Mouse (Mus musculus): ENCODE results near the gene Dolk. TPM values are rescaled to one million over a fixed set of nuclear protein-coding genes. Genes with fewer than 3 reads are reported as not detected.

The Dolk gene
- total RNA-seq, 2 experiments from 2014 or later: 40.8 to 41.6 TPM

DNA sequence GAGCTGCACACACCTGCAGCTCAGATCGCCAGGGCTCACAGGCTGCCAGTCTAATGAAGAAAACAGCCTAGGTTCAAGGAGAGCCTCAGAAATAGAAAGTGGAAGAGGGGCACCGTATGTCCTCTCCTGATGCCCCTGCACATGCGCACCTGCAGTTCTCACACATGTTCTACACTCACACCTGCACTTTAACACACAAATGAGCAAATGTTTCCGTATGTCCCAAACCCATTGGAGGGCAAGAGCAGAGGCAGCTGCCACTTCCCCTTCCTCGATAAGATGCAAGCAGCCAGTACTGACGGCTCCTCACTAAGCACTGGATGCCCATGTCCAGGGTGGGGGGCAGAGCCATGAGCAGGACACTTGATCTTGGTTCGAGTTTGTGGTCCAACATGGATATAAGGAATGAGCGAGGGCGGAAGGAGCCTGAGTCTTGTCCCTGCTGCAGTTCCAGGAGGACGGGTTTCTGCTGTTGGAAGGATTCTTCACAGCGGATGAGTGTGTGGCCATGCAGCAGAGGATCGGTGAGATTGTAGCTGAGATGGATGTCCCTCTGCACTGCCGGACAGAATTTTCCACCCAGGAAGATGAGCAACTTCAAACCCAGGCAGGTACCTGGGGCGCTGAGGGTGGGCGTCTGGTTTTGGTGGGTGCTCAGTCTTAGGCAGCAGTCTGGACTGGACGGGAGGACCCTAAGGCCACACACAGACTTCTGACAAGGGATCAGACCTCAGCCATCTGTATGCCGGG is 16.7 kb downstream of the Dolk start:
- no peak for DNase-seq (ENCODE audit: low spot score in 2 of 2)

DNA sequence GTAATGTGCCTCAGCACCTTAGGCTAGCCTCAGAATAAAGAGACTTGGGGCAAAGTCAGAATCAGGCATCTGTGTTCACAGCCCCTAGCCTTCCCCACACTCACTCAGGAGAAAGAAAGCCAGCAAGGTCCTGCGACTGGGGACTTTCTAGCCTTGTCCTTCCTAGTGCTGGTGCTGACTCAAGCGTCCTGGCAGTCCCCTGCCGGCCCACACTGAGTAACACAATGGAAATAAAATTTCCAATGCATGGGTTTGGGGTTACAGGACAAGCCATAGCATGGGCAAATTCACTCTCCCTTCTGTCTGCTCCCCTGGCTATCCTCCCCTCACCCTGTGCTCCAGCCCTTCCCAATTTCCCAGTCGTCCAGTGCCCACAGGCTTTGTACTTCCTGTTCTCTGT is 17.8 kb downstream of the Dolk start:
- no peak for DNase-seq (ENCODE audit: low spot score in 2 of 2)

DNA sequence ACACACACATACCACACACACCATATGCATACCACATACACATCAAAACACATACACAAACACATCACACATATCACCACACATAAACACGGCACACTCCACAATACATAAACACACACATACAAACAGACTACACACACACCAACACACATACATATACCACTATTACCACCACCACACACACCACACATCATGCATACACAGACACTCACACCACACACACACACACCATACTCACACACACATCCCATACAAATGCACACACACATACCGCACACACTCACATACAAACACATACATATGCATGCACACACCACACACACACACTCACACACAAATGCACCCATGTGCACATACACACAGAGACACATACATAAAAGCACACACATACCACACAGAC is 18.7 kb downstream of the Dolk start:
- DNase-seq (ENCODE audit: low spot score in 2 of 2): no peak

DNA sequence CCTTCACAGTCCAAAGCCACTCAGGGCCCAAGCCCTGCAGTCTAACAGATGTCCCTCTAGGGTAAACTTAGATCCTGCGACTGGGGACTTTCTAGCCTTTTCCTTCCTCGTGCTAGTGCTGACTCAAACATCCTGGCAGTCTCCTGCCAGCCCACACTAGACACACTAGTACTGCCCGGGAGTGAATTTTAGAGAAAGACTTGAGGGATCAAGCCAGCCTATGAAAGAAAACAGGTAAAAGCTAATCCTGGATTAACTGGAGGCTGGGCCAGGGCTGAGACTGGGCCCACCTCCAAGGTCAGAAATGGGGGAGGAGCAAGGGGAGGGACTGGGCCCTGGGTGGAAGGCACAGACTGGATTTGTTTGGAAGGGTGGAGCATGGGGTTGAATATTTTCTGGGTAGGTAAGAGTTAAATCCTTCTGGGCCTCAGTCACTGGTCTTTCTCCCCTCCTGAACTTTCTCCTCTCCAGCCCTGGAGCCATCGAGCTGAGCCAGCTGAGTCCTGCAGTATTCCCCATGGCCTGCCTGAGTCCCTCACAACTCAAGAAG is 19.7 kb downstream of the Dolk start:
- peak; percentile 54 to 62 for DNase-seq (ENCODE audit: low spot score in 2 of 2)

DNA sequence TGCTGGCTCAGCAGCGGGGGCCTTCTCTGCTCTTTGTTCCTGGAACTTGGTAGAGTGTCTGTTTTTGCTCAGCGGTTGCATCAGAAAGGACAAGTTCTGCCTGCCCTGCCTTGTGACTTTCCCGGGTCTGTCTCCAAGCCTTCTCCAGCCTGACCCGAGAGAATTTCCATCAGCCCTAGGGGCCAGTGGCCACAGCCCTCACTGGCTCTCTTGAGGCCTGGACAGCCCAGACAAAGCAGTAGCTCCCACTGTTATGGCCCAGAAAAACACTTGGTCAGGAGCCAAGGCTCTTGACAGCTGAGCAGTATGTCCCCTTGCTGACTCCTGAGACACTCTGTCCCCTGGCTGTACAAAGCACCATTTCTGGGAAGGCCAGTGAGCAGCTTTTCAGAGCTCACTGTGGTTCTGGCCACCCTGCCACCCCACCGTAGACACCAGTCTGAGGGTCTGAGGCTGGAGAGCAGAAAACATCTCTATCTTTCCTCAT is 20.3 kb downstream of the Dolk start, which contains the start of gene Phyhd1:
Gene Phyhd1, plus strand, starts transcription at position 437 of the 487 bp plus-strand sequence.
- peak in 1 of 2 experiments; percentile 55 for DNase-seq (ENCODE audit: low spot score in 2 of 2)

DNA sequence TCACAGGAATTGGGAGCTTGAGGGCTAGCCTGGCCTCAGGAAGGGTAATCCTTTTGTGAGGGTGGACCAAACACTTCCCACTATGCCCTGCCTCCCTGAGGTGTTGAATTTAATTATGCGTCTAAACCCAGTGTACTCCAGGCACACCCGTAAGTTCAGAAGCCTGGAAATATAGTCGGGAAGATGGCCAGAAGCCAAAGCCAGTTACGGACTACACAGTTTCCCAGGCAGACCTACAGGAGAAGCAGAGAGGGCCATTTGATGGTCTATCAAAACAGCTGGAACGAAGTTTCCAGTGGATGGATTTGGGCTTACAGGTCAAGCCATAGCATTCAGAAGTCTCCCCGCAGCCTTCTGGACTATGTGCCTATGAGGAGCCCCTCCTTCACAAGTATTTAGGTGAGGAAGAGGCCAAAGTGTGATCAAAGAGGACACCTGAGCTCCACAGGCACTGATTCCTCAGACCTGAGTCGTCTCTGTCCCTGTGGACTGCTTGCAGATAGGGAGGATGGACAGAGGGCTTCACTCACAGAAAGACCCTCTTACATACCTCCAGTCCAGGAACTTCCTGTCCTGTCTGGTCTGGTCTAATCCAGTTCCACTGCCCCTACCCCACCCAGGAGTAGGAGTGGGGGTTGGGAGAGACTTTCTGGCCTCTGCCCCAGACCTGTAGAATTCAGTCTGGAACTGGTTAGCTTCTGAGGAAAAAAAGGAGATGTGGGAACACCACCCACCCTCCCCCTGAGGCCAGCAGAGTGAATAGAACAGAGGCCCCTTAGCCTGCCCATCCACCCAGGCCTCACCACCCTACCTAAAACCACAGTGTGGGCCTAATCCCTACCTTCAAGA is 21.2 kb downstream of the Dolk start:
- DNase-seq (ENCODE audit: low spot score in 2 of 2): no peak

DNA sequence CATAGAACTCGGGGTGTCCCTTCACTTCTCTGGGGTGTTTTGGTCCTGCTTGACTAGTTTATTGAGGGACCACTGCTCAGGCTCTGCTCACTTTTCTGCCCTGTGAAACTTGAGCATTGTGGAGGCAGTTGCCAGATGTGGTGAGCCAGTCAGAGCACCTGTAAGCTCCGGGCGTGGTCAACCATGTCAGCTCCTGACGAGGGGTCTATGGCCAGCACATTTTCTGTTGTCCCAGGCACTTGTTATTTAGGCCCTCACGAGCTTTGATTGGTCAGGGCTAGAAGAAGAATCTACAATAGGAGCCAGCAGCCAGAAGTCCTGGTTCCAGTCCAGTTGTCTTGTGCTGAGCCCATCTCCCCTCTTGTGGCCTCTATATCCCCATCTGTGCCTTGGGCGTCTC is 22.3 kb downstream of the Dolk start:
- DNase-seq (ENCODE audit: low spot score in 2 of 2): no peak

DNA sequence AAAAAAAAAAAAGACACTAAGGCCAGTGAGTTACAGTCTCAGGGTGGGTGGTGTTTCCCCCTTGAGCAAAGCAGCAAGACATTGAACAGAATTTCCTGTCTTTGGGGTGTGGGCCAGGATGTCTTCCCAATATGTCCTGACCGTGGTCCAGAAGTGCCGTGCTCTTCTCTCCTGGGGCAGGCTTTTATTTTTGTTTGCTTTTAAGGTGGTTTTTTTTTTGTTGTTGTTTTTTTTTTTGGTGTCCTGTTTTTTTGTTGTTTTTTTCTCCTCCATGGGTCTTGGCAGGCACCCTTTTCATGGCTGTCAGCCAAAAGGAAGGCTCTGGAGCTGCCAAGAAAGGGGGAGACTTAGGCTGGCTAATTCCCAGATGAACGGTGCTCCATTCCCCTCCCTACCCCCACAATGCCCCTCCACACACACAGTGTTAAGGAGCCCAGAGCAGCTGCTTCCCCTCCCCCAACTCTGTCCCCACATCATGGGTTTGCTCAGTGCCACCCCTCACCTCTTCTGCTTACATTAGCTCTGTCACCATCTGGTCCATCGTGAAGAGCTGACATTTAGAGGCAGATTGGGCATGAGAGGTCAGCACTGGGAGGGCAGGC is 23.2 kb downstream of the Dolk start:
- DNase-seq (ENCODE audit: low spot score in 2 of 2): no peak

DNA sequence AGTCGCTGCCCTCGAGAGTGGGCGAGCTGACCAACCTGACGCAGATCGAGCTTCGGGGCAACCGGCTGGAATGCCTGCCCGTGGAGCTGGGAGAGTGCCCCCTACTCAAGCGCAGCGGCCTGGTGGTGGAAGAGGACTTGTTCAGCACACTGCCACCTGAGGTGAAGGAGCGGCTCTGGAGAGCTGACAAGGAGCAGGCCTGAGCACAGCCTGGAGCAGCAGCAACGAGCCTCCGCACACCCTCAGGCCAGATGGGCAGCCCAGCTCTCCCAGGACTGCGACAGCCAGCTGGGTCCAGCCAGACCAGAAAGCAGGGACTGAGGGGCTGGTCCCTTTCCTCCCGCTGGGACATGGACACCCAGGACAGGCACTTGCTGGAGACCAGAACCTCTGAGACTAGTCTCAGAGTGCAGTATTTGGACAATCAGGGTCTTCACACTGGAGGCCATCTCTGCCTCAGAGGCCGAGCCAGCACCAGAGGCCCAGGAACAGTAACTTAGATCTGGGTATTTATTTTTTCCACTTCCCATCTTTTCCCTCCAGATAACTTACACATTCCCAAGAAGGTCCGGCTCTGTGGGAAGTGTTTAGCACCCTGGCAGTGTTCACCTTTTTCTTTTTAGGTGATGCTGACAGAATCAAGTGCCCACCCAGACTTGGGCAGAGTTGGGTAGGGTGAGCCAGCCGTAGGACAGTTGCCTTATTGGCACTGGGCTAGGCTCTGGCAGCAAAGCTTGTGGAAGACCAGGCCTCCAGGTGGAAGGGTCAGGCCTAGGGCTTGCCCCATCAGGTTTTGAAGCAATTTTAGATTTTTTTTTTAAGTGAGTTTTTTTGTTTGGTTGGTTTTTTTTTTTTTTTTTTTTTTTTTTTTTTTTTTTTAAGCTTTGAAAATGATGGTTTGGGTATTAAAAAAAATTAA is 24.0 kb downstream of the Dolk start:
- no peak for DNase-seq (ENCODE audit: low spot score in 2 of 2)

DNA sequence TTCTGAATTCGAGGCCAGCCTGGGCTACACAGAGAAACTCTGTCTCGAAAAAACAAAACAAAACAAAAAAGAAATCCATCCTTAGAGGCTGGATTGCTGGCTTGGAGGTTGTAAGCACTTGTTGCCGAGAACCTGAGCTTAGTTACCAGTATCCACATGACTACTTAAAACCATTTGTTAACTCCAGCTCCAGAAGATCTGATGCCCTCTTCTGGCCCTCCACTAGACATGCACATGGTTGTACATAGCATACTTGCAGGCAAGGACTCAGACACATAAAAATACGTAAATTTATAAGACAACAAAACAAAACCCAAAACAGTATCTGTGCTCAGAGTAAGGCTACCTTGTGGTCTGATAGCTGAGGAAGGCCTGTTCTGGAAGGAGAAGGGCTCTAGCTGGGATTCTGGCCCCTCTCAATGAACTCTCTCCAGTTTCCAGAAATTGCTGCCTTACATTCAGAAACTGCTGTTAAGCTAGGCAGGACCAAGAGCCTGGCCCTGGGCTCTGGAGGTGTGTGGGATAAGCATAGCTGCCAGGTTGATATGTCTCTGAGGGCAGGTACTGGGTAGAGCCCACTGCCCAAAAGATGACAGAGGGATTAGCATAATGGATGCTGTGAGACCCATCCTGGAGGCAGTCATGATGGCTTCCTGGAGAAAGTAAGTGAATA is 24.9 kb downstream of the Dolk start:
- DNase-seq (ENCODE audit: low spot score in 2 of 2): no peak

DNA sequence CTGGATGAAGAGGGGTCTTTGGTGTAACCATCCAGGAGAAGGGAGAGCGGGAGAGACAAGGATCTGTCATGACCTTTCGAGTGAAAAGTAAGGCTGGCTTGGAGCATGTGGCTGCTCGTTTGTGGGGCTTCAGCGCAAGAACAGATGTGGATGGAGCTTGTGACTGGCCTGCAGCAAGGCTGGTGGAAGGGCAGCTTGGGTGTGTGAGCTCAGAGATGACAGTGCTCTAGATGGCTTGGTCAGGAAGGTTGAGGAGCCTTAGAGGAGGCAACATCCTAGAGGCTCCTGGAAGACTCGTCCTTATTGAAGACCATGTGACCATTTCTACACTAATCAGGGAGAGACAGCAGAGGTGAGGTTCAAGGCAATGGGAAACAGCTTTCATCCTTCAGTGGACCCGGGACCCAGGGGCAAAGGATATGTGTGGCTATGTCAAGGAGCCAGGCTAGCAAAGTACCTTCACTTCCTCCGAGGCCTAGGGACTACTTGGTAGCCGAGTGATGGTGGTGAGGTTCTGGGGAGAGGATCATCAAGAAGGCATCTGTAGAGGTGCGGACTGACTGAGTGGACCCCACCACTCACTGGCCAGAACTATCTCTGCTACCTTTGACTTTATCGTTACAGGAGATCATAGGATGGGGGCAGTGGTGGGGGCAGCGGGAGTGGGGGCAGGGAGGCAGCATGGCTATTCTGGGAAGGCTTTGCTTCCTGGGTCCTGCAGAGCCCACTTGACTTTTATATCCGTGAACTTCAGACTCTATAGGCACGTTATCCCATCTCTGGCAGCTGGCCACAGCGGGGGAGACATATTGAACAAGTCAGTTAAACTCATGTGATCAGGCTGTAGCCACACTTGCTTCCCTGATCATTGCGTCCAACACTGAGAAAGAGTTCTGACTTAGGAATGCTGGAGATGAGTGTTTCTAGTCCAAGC is 26.7 kb downstream of the Dolk start:
- no peak for DNase-seq (ENCODE audit: low spot score in 2 of 2)

DNA sequence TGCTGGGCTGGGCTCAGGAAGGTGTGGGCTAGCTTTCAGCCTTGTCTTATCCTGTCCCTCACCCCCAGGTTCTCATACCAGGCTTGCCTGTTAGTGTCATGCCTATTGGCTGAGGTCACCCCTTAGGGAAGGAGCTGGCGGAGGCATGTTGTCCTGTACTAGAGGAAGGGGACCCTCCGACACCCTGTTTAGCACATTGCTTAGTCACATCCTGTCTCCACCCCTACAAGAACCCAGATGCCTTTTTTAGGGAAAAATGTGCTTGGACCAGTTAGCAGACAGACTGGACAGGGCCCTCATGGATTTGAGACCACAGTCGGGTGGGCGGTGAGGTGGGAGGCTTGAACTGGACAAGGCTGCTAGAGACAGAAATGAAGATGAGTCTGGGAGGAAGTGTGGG is 27.5 kb downstream of the Dolk start:
- DNase-seq (ENCODE audit: low spot score in 2 of 2): no peak

DNA sequence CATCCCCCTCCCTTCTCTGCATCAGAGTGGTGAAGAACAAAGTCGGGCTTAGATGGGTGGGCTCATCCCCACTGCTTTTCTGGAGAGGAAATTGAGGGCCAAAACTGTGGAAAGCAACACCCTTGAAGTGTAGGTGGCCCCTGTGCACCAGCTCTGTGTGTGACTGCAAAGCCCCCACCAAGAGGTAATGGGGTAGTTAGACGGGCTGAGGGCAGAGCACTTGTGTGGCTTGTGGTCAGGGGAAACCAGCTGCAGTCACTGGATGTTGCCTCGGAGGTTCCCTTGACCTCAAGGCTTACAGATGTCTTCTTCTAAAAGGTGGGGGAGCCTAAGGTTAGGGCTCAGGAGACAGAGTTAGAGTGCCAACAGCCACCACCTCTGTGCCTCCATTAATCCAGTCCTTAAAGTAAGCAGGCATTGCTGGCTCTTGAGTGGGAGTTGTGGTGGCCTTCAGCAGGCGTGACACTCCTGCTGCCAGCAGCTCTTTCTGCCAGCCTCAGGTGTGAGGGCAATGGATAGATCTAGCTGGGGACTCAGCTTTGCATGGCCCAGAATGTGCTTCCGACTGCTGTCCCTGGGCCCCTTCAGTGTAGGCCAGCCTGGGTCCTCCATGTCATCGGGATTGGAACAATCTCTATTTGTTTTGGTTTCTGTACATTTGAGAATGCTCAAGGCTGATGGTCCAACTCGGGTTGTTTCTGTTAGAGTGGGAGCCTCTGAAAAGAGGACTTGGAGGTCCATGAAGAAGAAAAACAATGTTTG is 28.3 kb downstream of the Dolk start:
- no peak for DNase-seq (ENCODE audit: low spot score in 2 of 2)

DNA sequence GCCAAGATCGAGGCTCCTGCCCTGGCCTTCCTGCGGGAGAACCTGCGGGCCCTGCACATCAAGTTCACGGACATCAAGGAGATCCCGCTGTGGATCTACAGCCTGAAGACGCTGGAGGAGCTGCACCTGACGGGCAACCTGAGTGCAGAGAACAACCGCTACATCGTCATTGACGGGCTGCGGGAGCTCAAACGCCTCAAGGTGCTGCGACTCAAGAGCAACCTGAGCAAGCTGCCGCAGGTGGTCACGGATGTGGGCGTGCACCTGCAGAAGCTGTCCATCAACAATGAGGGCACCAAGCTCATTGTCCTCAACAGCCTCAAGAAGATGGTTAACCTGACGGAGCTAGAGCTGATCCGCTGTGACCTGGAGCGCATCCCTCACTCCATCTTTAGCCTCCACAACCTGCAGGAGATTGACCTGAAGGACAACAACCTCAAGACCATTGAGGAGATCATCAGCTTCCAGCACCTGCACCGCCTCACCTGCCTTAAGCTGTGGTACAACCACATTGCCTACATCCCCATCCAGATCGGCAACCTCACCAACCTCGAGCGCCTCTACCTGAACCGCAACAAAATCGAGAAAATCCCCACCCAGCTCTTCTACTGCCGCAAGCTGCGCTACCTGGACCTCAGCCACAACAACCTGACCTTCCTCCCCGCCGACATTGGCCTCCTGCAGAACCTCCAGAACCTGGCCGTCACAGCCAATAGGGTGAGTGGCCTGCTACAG is 29.4 kb downstream of the Dolk start:
- DNase-seq (ENCODE audit: low spot score in 2 of 2): no peak

DNA sequence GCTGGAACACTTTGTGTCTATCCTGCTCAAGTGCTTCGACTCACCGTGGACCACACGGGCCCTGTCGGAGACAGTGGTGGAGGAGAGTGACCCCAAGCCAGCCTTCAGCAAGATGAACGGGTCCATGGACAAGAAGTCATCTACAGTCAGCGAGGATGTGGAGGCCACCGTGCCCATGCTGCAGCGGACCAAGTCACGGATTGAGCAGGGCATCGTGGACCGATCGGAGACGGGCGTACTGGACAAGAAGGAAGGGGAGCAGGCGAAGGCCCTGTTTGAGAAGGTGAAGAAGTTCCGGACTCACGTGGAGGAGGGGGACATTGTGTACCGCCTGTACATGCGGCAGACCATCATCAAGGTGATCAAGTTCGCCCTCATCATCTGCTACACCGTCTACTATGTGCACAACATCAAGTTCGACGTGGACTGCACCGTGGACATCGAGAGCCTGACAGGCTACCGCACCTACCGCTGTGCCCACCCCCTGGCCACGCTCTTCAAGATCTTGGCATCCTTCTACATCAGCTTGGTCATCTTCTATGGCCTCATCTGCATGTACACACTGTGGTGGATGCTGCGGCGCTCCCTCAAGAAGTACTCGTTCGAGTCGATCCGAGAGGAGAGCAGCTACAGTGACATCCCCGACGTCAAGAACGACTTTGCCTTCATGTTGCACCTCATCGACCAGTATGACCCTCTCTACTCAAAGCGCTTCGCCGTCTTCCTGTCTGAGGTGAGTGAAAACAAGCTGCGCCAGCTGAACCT is 30.3 kb downstream of the Dolk start:
- no peak for DNase-seq (ENCODE audit: low spot score in 2 of 2)

DNA sequence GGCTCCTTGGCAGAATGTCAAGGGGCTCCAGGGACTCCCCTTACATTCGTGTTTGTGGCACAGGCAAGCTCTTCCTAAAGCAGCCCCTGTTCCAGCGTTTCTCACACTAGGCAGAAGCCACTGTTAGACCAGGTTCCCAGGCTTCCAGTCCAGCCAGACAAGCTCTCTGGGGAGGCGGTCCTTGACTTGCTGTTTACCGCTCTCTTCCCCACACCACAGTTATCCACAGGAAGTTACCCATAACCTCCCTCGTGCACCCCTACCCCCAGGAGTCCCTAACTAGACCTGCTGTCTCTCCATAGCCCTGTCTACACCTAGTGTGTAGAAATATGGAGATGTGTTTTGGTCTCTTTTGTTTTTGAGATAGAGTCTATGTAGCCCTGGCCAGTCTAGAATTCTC is 32.3 kb downstream of the Dolk start:
- DNase-seq (ENCODE audit: low spot score in 2 of 2): no peak

DNA sequence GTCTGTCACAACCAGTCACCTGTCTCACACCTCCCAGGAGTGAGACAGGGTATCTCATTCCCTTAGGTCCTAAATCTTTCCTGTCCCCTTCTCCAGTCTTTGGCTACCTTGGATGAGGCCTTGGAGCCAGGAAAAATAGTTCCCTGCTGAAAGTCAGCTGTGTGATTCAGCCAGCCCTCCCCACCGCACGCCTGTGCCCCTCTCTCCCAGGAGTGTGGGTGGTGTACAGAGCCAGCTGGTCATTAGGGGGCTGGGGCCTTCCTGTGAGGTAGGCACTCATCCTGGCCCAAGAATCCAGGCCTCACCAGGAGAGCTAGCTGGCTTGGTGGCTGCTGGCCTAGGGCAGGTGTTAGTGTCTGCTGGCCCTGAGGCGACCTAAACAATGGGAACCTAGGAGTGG is 33.6 kb downstream of the Dolk start:
- DNase-seq (ENCODE audit: low spot score in 2 of 2): no peak

All from adrenal gland, adult 18-20 months (tissue).